Mouse (Mus musculus): Measurements from ENCODE around the gene Isx.

DNA sequence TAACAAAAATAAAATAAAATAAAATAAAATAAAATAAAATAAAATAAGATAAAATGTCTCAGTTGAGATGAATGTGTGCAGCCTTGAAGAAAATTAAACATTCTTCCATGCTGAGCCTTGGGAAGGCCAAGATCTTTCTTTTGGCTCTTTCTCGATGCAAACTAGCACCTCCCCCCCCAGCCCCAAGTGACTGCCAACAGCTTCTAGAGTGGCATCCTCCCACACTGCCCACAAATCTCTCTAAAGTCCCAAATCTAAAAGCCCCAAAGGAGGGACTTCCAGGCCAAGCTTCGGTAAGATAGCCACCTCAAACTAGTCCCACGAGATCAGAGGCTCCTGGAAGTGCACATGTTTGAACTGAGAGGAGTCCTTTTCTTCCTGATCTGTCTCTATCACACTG lies 5.7 kb downstream of the Isx start:
- TF ChIP-seq POLR2A (IDR thresholded peaks at IDR 0.05; ENCODE audit: borderline replicate concordance, extremely low read depth, insufficient read depth, insufficient read length, poor library complexity, severe bottlenecking) = no peak
- no peak for TF ChIP-seq CTCF (IDR thresholded peaks at IDR 0.05; ENCODE audit: borderline replicate concordance, extremely low read depth, insufficient read depth, insufficient read length)
